Mouse (Mus musculus): ENCODE measurements at regions not wholly inside any gene's neighbourhood (a gene's known extent, or its start where the extent isn't known, plus 50 kb on each side); places are given as distances from the start of the nearest gene placed in this dataset.
"Not testable (repeated sequence)": the region's sequence is repeated elsewhere in the genome, so short reads cannot be mapped to it uniquely, and the experiment has no call there.

- Histone ChIP-seq H3K27ac (ENCODE audit: low read length) (no peak overlapping the region), H3K4me2 (ENCODE audit: low read depth, low read length) (no peak overlapping the region), H3K9me3 (replicated peaks; ENCODE audit: control insufficient read depth, low read length) (no peaks in the 10 kb centered on the region), H3K4me3 (ENCODE audit: low read depth, low read length) (no peak overlapping the region), H3K36me3 (ENCODE audit: control insufficient read depth, insufficient read depth) (no peaks in the 10 kb centered on the region), H3K9ac (ENCODE audit: low read depth, low read length) (no peak overlapping the region), H3K4me1 (ENCODE audit: control insufficient read depth, low read depth, low read length) (no peaks in the 10 kb centered on the region), H3K27me3 (ENCODE audit: control insufficient read depth, insufficient read depth, low read depth, low read length) (no peaks in the 10 kb centered on the region)
- WGBS (ENCODE audit: insufficient replicate concordance), result 42% methylated on average over 3 of the region's 3 CpGs
- no peak for ATAC-seq (ENCODE audit: low read depth)
Observed at GRCm38 (mm10) chr12:77597627-77598333, 359.9 kb downstream of the Fut8 start.

GRCm38 (mm10) chr12:77598334-77598715 is 360.4 kb downstream of the Fut8 start:
- Histone ChIP-seq H3K9me3 (replicated peaks; ENCODE audit: control insufficient read depth, low read length) (no peaks in the 10 kb centered on the region), H3K4me3 (ENCODE audit: low read depth, low read length) (no peak overlapping the region), H3K4me2 (ENCODE audit: low read depth, low read length) (no peak overlapping the region), H3K4me1 (ENCODE audit: control insufficient read depth, low read depth, low read length) (no peaks in the 10 kb centered on the region), H3K27ac (ENCODE audit: low read length) (no peak overlapping the region), H3K36me3 (ENCODE audit: control insufficient read depth, insufficient read depth) (no peaks in the 10 kb centered on the region), H3K27me3 (ENCODE audit: control insufficient read depth, insufficient read depth, low read depth, low read length) (no peaks in the 10 kb centered on the region), H3K9ac (ENCODE audit: low read depth, low read length) (no peak overlapping the region)
- no peak for ATAC-seq (ENCODE audit: low read depth)
- 46% methylated on average over 7 of the region's 7 CpGs for WGBS (ENCODE audit: insufficient replicate concordance)

- no peak overlapping the region for H3K4me2 ChIP-seq (ENCODE audit: low read depth, low read length)
- no peaks in the 10 kb centered on the region for H3K36me3 ChIP-seq (ENCODE audit: control insufficient read depth, insufficient read depth)
- H3K27me3 ChIP-seq (ENCODE audit: control insufficient read depth, insufficient read depth, low read depth, low read length), result no peaks in the 10 kb centered on the region
- ATAC-seq (ENCODE audit: low read depth), result no peak
- no peak overlapping the region for H3K27ac ChIP-seq (ENCODE audit: low read length)
- no peaks in the 10 kb centered on the region for H3K9me3 ChIP-seq (replicated peaks; ENCODE audit: control insufficient read depth, low read length)
- no peak overlapping the region for H3K4me3 ChIP-seq (ENCODE audit: low read depth, low read length)
- H3K9ac ChIP-seq (ENCODE audit: low read depth, low read length), result no peak overlapping the region
- no peaks in the 10 kb centered on the region for H3K4me1 ChIP-seq (ENCODE audit: control insufficient read depth, low read depth, low read length)
- WGBS (ENCODE audit: insufficient replicate concordance), result 42% methylated on average over 2 of the region's 2 CpGs
Observed at GRCm38 (mm10) chr12:77599391-77599790, 361.5 kb downstream of the Fut8 start.

- Histone ChIP-seq H3K36me3 (ENCODE audit: control insufficient read depth, insufficient read depth) (no peaks in the 10 kb centered on the region), H3K4me2 (ENCODE audit: low read depth, low read length) (no peak overlapping the region), H3K27me3 (ENCODE audit: control insufficient read depth, insufficient read depth, low read depth, low read length) (no peaks in the 10 kb centered on the region), H3K9me3 (replicated peaks; ENCODE audit: control insufficient read depth, low read length) (no peaks in the 10 kb centered on the region), H3K27ac (ENCODE audit: low read length) (no peak overlapping the region), H3K4me3 (ENCODE audit: low read depth, low read length) (no peak overlapping the region), H3K4me1 (ENCODE audit: control insufficient read depth, low read depth, low read length) (no peaks in the 10 kb centered on the region), H3K9ac (ENCODE audit: low read depth, low read length) (no peak overlapping the region)
- ATAC-seq (ENCODE audit: low read depth), result no peak
- 62% methylated on average over 12 of the region's 12 CpGs for WGBS (ENCODE audit: insufficient replicate concordance)
Observed at GRCm38 (mm10) chr12:77603832-77604501, 366.0 kb downstream of the Fut8 start.

GRCm38 (mm10) chr12:77617552-77617951 is 379.6 kb downstream of the Fut8 start:
- WGBS (ENCODE audit: insufficient replicate concordance), result 71% methylated on average over 3 of the region's 3 CpGs
- no peak overlapping the region for H3K27ac ChIP-seq (ENCODE audit: low read length)
- no peaks in the 10 kb centered on the region for H3K4me1 ChIP-seq (ENCODE audit: control insufficient read depth, low read depth, low read length)
- H3K4me2 ChIP-seq (ENCODE audit: low read depth, low read length), result no peak overlapping the region
- H3K27me3 ChIP-seq (ENCODE audit: control insufficient read depth, insufficient read depth, low read depth, low read length), result no peaks in the 10 kb centered on the region
- no peak for ATAC-seq (ENCODE audit: low read depth)
- H3K4me3 ChIP-seq (ENCODE audit: low read depth, low read length), result no peak overlapping the region
- H3K9me3 ChIP-seq (replicated peaks; ENCODE audit: control insufficient read depth, low read length), result no peaks in the 10 kb centered on the region
- H3K9ac ChIP-seq (ENCODE audit: low read depth, low read length), result no peak overlapping the region
- H3K36me3 ChIP-seq (ENCODE audit: control insufficient read depth, insufficient read depth), result no peaks in the 10 kb centered on the region

- H3K27ac ChIP-seq (ENCODE audit: low read length), result no peak overlapping the region
- H3K9me3 ChIP-seq (replicated peaks; ENCODE audit: control insufficient read depth, low read length), result no peaks in the 10 kb centered on the region
- no peaks in the 10 kb centered on the region for H3K36me3 ChIP-seq (ENCODE audit: control insufficient read depth, insufficient read depth)
- H3K4me2 ChIP-seq (ENCODE audit: low read depth, low read length), result no peak overlapping the region
- no peak for ATAC-seq (ENCODE audit: low read depth)
- no peaks in the 10 kb centered on the region for H3K27me3 ChIP-seq (ENCODE audit: control insufficient read depth, insufficient read depth, low read depth, low read length)
- no peaks in the 10 kb centered on the region for H3K4me1 ChIP-seq (ENCODE audit: control insufficient read depth, low read depth, low read length)
- H3K9ac ChIP-seq (ENCODE audit: low read depth, low read length), result no peak overlapping the region
- no peak overlapping the region for H3K4me3 ChIP-seq (ENCODE audit: low read depth, low read length)
Observed at GRCm38 (mm10) chr12:77622243-77622642, 384.3 kb downstream of the Fut8 start.

- not testable (repeated sequence) for H3K27me3 ChIP-seq (ENCODE audit: control insufficient read depth, insufficient read depth, low read depth, low read length)
Observed at GRCm38 (mm10) chr12:77624323-77624722, 386.4 kb downstream of the Fut8 start.

GRCm38 (mm10) chr12:77628358-77628850 is 390.5 kb downstream of the Fut8 start:
- Histone ChIP-seq H3K4me2 (ENCODE audit: low read depth, low read length) (no peak overlapping the region), H3K4me1 (ENCODE audit: control insufficient read depth, low read depth, low read length) (no peaks in the 10 kb centered on the region), H3K9me3 (replicated peaks; ENCODE audit: control insufficient read depth, low read length) (no peaks in the 10 kb centered on the region), H3K27me3 (ENCODE audit: control insufficient read depth, insufficient read depth, low read depth, low read length) (no peaks in the 10 kb centered on the region), H3K9ac (ENCODE audit: low read depth, low read length) (no peak overlapping the region), H3K4me3 (ENCODE audit: low read depth, low read length) (no peak overlapping the region), H3K27ac (ENCODE audit: low read length) (no peak overlapping the region), H3K36me3 (ENCODE audit: control insufficient read depth, insufficient read depth) (no peaks in the 10 kb centered on the region)
- no peak for ATAC-seq (ENCODE audit: low read depth)

More at GRCm38 (mm10) chr12:77624323-77624722, 386.4 kb downstream of the Fut8 start:
- not testable (repeated sequence) for H3K27ac ChIP-seq (ENCODE audit: low read length); H3K9me3 ChIP-seq (replicated peaks; ENCODE audit: control insufficient read depth, low read length); ATAC-seq (ENCODE audit: low read depth); H3K4me1 ChIP-seq (ENCODE audit: control insufficient read depth, low read depth, low read length); H3K4me3 ChIP-seq (ENCODE audit: low read depth, low read length); H3K4me2 ChIP-seq (ENCODE audit: low read depth, low read length); H3K36me3 ChIP-seq (ENCODE audit: control insufficient read depth, insufficient read depth); H3K9ac ChIP-seq (ENCODE audit: low read depth, low read length)
- 77% methylated on average over 14 of the region's 14 CpGs for whole genome bisulfite sequencing (ENCODE audit: insufficient replicate concordance)

GRCm38 (mm10) chr12:77633981-77634650 is 396.2 kb downstream of the Fut8 start:
- H3K36me3 ChIP-seq (ENCODE audit: control insufficient read depth, insufficient read depth), result no peaks in the 10 kb centered on the region
- H3K27me3 ChIP-seq (ENCODE audit: control insufficient read depth, insufficient read depth, low read depth, low read length), result no peaks in the 10 kb centered on the region
- no peak for ATAC-seq (ENCODE audit: low read depth)
- H3K9ac ChIP-seq (ENCODE audit: low read depth, low read length), result no peak overlapping the region
- no peak overlapping the region for H3K4me3 ChIP-seq (ENCODE audit: low read depth, low read length)
- no peak overlapping the region for H3K4me2 ChIP-seq (ENCODE audit: low read depth, low read length)
- no peaks in the 10 kb centered on the region for H3K4me1 ChIP-seq (ENCODE audit: control insufficient read depth, low read depth, low read length)
- no peak overlapping the region for H3K27ac ChIP-seq (ENCODE audit: low read length)
- WGBS (ENCODE audit: insufficient replicate concordance), result 34% methylated on average over 10 of the region's 10 CpGs
- H3K9me3 ChIP-seq (replicated peaks; ENCODE audit: control insufficient read depth, low read length), result no peaks in the 10 kb centered on the region
